In genomic region chr1:180426405-180426804, GRCm38 (mm10) we compare ENCODE assay signal across 26 mouse cellular contexts. TPM values are rescaled to one million over a fixed set of nuclear protein-coding genes. Genes with fewer than 3 reads are reported as not detected.
"Had no signal": no experiment of that assay in that cellular context is flagged by ENCODE, and none has a peak within 500 bp of the region (broad histone marks: within the 10 kb centered on the region; RNA-seq: fewer than 3 reads in every experiment).

No protein-coding gene starts in this region.

- ATAC-seq: hindbrain, embryonic 16.5 days; intestine, embryonic 16.5 days had no signal

- DNase-seq: gastrocnemius, adult 2 months; gastrocnemius, postnatal 10 days; gastrocnemius, postnatal 25 days; heart, adult 2 months; heart, postnatal 10 days; heart, postnatal 4 days; kidney, adult 11 months; kidney, adult 2 months; kidney, adult 9 months; kidney, postnatal 14 days; kidney, postnatal 36 days; layer of hippocampus, adult 9-11 months; liver; liver, embryonic 13.5 days had no signal

- H3K27me3 ChIP-seq: hindbrain, embryonic 12.5 days; kidney, embryonic 15.5 days; limb, embryonic 12.5 days had no signal

- H3K4me3 ChIP-seq: gastrocnemius, adult 2 months; heart, adult 2 months; heart, embryonic 12.5 days; hindbrain, embryonic 10.5 days; hindbrain, embryonic 12.5 days; kidney, embryonic 15.5 days; left cerebral cortex, adult 2 months; limb, embryonic 10.5 days; limb, embryonic 12.5 days; liver, embryonic 13.5 days had no signal

- H3K27ac ChIP-seq: gastrocnemius, adult 2 months; heart, adult 2 months; hindbrain, embryonic 10.5 days; hindbrain, embryonic 12.5 days; hindbrain, embryonic 14.5 days; kidney, embryonic 15.5 days; kidney, postnatal 0 days; left cerebral cortex, adult 2 months; limb, embryonic 10.5 days; limb, embryonic 12.5 days; liver, embryonic 13.5 days had no signal

- H3K36me3 ChIP-seq: heart, embryonic 12.5 days; hindbrain, embryonic 10.5 days; hindbrain, embryonic 12.5 days; kidney, embryonic 15.5 days; liver, embryonic 13.5 days had no signal

- H3K9me3 ChIP-seq: heart, embryonic 12.5 days; hindbrain, embryonic 10.5 days; hindbrain, embryonic 12.5 days; kidney, embryonic 15.5 days; limb, embryonic 10.5 days; limb, embryonic 12.5 days; liver, embryonic 13.5 days had no signal

RNA-seq across cellular contexts. Expression of gene Stum, which starts 56.9 kb away (rescaled TPM):
- total RNA-seq: granulocyte monocyte progenitor cell, adult 5-6 weeks had no signal
